Mouse (Mus musculus) kidney, postnatal 25 days (tissue): ENCODE measurements at regions not wholly inside any gene's neighbourhood (a gene's known extent, or its start where the extent isn't known, plus 50 kb on each side); places are given as distances from the start of the nearest gene placed in this dataset.

Experiments used
- DNase-seq, 2 experiments: peaks; one replicate each; pipeline ENCODE4 v3.0.0; 2021; ENCODE audit warnings: mixed read lengths in 2 of 2

DNA sequence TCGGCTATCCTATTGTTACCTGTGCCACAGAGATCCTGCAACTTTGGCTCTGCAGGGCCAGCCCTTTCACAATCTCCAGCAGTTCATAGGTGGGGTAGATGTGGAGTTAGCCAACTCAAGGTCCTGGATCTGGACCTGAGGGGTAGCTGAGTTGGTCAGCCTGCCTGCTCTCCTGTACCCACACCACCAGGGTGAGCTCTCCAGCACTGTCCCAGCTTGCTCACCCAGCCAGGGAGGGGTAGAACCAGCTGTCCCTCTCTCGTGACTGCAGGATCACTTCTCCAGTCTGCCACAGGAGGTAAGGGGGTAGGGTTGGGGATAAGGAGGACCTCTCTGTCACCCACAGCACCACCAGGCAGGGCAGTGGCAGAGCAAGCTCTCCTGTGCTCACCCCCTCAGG is 104.6 kb upstream of the Arid1b start:
- no peak for DNase-seq

DNA sequence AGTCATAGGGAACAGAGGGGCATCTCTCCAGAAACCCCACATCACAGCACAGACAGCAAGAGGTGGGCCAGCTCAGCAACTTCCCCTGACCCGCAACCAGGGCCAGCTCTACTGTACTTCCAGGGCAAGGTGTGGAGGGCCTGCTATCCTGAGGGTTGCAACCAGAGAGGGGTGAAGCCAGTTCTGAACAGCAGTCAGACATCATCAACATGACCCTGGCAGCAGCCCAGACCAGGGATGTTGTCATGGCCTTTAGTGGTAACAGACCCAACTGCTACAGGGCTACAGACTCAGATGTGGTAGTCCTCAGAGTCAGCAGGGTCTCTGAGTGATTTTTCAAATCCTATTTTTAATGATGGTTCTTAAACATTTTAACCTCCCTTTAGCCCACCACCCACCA is 104.0 kb upstream of the Arid1b start:
- no peak for DNase-seq

- DNase-seq: no peak
These were observed 102.6 kb upstream of the Arid1b start for GRCm38 (mm10) chr17:4891576-4891975.

DNA sequence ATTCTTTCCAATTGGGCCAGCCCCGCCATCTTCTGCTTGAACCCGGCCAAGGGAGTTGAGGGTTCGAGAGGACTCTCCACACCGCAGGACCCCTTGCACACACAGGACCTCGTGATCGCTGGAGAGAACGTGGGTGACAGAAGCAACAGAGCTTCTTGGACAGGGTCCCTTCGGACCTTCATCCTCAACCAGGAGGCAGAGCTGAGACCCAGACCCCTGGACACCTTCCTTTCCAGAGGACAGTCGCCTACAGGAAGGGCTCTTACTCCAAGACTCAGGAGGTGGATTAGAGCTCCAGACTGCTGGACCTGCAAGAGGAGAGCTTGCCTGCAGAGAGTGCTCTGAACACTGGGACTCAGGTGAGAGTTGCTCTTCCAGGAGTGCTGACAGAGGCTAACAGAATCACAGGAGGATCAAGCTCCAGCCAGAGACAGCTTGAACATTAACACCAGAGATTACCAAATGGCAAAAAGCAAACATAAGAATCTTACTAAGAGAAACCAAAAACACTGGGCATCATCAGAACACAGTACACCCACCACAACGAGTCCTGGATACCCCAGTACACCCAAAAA is 99.3 kb upstream of the Arid1b start:
- DNase-seq: peak in 1 of 2 experiments; percentile 55

GRCm38 (mm10) chr17:4903129-4903528 is 91.0 kb upstream of the Arid1b start:
- no peak for DNase-seq

GRCm38 (mm10) chr17:4906504-4906903 is 87.6 kb upstream of the Arid1b start:
- DNase-seq: no peak

DNA sequence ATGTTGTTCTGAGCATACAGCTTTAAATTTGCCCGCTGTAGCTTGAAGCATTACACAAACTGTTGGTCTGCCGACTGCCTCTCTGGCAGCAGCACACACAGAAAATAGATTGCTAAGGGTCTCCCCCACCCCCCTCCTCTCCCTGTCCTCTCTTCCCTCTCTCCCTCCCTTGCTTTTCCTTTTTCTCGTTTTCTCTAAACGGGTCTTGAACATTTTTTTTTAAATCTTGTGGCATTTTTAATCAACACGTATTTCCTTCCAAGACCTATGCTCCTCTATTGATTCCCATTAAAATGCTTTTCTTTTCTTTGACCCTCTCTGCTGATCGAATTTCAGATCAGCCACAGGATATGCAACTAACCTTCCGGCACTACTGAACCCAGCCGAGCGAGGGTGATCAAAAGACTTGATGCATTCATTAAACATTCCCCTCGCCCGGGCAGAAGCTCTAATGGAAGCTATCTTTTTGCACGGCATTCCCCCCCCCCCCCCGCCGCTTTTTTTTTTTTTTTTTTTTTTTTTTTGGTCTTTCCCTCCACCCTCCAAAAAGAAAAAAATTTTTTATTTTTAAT is 86.9 kb upstream of the Arid1b start:
- DNase-seq: peak; percentile 62 to 66

DNA sequence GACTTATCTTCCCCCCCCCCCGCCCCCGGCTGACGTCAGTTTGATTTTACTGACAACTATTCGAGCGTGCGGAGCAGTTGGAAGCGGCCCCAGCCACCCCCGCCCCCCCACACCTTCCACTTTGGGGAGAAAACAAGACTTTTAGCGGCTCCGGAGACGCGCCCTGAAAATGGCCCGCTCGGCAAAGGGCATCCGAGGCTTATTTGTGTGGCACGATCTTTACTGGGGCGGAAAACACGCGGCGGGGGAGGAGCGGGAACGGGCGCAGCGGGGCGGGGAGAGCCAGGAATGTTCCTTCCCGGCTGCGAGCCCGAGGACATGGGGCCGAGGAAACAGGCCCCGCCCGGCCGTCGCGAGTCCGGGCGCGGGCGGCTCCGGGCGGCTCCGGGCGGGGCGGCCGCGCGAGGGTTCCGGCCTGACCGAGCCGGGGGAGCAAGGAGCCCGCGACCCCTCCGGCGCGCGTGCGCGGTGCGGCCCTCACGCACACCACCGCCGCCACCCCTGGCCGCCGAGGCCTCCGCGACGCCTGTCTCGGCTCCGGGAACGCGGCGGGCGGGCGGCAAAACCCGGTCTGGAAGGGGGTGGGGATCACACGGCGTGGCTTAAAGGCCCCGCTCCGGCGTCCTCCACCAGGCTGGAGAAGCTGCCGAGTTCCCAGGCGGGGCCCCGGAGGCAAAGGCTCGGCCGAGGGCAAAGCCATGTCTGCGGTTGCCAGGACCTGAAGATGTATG is 86.1 kb upstream of the Arid1b start:
- peak; percentile 92 to 97 for DNase-seq

- peak in 1 of 2 experiments; percentile 62 for DNase-seq
These were observed 85.6 kb upstream of the Arid1b start for GRCm38 (mm10) chr17:4908572-4908965.

GRCm38 (mm10) chr17:4910182-4910581 is 84.0 kb upstream of the Arid1b start:
- no peak for DNase-seq

- DNase-seq: no peak
These were observed 81.1 kb upstream of the Arid1b start for GRCm38 (mm10) chr17:4913001-4913400.

- DNase-seq: peak; percentile 53 to 79
These were observed 74.2 kb upstream of the Arid1b start for GRCm38 (mm10) chr17:4919866-4920495.

DNA sequence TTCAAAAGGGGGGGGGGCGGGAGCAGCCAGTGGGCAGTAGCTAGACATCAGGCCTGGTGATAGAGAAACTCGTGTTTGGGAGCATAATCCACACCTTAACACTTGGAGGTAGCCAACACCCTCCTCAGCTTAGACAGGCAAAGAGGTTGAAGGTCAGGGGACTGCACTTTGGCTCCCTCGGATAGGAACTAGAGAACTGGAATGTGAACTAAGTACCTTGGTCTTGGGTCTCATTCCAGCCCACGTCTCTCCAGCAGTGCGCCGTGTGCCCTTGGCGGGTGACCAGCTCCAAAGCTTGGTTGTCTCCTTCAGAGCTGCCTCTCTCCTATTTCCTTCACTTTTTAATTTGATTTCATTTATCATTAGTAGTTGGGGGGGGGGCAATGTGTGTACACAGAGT is 73.0 kb upstream of the Arid1b start:
- peak; percentile 80 to 91 for DNase-seq

DNA sequence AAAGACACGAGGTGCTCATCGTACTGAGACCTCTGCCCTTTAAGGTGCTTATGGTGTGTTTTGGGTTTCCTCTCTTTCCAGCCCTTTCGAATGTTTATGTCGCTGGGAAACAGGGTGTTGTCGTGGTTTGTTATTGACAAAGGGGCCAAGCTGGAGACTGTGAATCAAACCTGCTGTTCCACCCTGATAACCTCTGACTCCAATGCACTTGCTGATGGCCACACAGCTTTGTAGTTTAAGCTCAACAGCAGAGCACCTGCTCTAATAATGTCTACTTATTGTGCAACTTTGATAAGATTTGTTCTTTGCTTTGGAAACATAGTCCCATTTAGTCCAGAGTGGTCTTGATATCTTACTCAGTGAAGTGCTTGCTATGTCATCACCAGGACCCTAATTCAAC is 65.5 kb upstream of the Arid1b start:
- DNase-seq: no peak

DNA sequence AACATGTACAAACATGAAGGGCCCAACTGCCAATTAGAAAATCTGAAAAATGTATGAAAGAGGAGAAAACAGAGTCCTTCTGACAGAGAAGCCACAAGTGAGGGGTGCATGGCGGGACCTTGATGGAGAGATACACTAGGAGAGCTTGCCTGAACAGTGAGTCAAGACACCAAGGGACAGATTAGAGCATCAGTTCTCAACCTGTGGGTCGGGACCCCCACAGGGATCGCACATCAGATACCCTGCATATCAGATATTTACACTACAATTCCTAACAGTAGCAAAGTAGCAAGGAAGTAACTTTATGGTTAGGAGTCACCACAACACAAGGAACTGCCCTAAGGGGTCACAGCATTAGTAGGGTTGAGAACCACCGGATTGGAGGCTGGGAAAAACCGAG is 58.9 kb upstream of the Arid1b start:
- DNase-seq: no peak

DNA sequence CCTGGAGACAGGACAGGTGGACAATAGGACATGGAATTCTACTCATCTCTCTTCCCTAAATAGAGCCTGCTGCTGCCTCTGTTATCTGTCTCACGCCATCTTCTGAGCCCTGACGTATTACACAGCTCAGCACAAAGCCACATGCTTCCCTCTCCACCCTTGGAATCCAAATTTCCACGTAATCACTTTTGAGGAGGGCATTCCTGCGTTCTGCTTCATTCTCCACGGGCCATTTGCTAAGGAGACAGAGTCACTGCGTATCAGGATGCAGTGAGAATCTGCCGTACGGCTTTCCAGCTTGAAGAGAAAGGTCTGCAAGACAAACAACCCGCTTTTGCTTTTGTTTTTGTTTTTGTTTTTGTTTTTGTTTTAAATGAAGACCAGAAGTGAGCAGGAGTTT is 53.5 kb upstream of the Arid1b start:
- DNase-seq: peak in 1 of 2 experiments; percentile 25

DNA sequence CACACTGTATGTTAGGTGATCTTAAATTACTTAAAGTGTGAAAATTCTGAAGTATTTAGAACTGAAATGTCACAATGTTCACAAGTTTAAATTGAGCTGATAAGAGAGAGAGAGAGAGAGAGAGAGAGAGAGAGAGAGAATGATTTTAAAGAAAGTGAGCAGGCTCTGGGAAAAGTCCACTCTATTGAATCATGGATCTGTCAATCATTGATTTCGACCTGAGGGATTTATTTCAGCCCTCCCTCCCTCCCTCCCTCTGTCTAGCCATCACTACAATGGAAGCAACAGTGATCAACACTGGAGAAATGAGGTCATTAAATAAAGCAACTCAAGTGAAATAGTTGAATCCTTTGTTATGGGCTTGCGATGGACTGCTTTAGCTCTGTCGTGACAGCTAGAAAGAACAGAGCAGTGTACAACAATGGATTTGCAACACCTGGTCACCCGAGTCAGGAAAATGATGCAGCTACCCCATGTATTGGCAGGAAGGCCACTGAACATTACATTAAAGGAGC is 52.8 kb upstream of the Arid1b start:
- no peak for DNase-seq

- no peak for DNase-seq
These were observed 51.3 kb upstream of the Arid1b start for GRCm38 (mm10) chr17:4942868-4943267.
